Mouse (Mus musculus) limb, embryonic 14.5 days (tissue): ENCODE data around the gene Pacrg. TPM values are rescaled to one million over a fixed set of nuclear protein-coding genes. Genes with fewer than 3 reads are reported as not detected.

Source experiments
- ATAC-seq: fragments of 200-750 bp; cut with Nextera tagmentation; 2 replicates; pipeline ENCODE4 v1.8.0; 2017; ENCODE audit warnings: low read depth, moderate number of reproducible peaks, moderate TSS enrichment; ENCODE audit not compliant: low FRiP score
- DNase-seq: peaks from one replicate; pipeline ENCODE4 v3.0.0-alpha.2; 2015; ENCODE audit warnings: low spot score
- H3K27ac ChIP-seq: fragments of 300-500 bp; sonication (generic); replicated peaks from 2 replicates; pipeline ENCODE4 v1.5.1; 2014; ENCODE audit warnings: low read depth, mild to moderate bottlenecking, low read length, moderate library complexity, mixed read lengths
- H3K27me3 ChIP-seq: fragments of 300-500 bp; sonication (generic); 2 replicates; pipeline ENCODE4 v1.6.1; 2014; ENCODE audit warnings: low read length, mixed read lengths; ENCODE audit not compliant: control insufficient read depth, insufficient read depth
- H3K36me3 ChIP-seq: fragments of 300-500 bp; sonication (generic); 2 replicates; pipeline ENCODE4 v1.6.1; 2014; ENCODE audit warnings: mild to moderate bottlenecking, low read length, moderate library complexity, mixed read lengths; ENCODE audit not compliant: control insufficient read depth, insufficient read depth
- H3K4me1 ChIP-seq: fragments of 300-500 bp; sonication (generic); 2 replicates; pipeline ENCODE4 v1.6.1; 2014; ENCODE audit warnings: antibody characterized with exemption, low read length, mixed read lengths; ENCODE audit not compliant: control insufficient read depth, insufficient read depth
- H3K4me2 ChIP-seq: fragments of 300-500 bp; sonication (generic); replicated peaks from 2 replicates; pipeline ENCODE4 v1.6.1; 2014; ENCODE audit warnings: low read depth, mild to moderate bottlenecking, low read length, moderate library complexity; ENCODE audit not compliant: severe bottlenecking
- H3K4me3 ChIP-seq: fragments of 300-500 bp; sonication (generic); replicated peaks from 2 replicates; pipeline ENCODE4 v1.5.1; 2014; ENCODE audit warnings: low read length
- H3K9ac ChIP-seq: fragments of 300-500 bp; sonication (generic); 2 replicates; pipeline ENCODE4 v1.6.1; 2014; ENCODE audit warnings: mild to moderate bottlenecking, low read depth, low read length, moderate library complexity; ENCODE audit not compliant: severe bottlenecking
- H3K9me3 ChIP-seq: fragments of 300-500 bp; sonication (generic); 2 replicates; pipeline ENCODE4 v1.6.1; 2016; ENCODE audit warnings: low read length; ENCODE audit not compliant: control insufficient read depth
- POLR2A ChIP-seq: fragments of 200-500 bp; IDR thresholded peaks from 2 replicates; pipeline ENCODE4 v1.8.0; 2012; ENCODE audit warnings: inconsistent platforms, mild to moderate bottlenecking, moderate library complexity, borderline replicate concordance; ENCODE audit not compliant: insufficient read depth, insufficient read length; ENCODE audit errors: extremely low read depth
- WGBS: fragments of 180-500 bp; shearing (Covaris S2); extraction: QIAGEN DNeasy Blood & Tissue Kit; methylation state at CpG from one replicate; pipeline ENCODE4 v1.1.7; 2014; 5-methylcytosine and 5-hydroxymethylcytosine counted together
- polyA plus RNA-seq, 2 experiments: library from polyadenylated mRNA; depleted of rRNA in 1 of 2; stranded (reverse) in 1 of 2; unstranded in 1 of 2; fragments of >200 nt; fragmentation: Nextera tagmentation in 1 of 2; extraction: Ambion mirVana in 1 of 2; gene quantifications; 2 replicates each; pipeline versions ENCODE4 v1.2.1 to v1.2.3; 2012 to 2014

The Pacrg gene
- polyA plus RNA-seq, 2 experiments = 0.99 to 1.3 TPM

GRCm38 (mm10) chr17:10473175-10473574 is 366.9 kb downstream of the Pacrg start:
- no peak overlapping the region for H3K4me3 ChIP-seq
- H3K9ac ChIP-seq = no peak overlapping the region
- peaks cover 8% of the 10 kb centered on the region; the same call in 1 of the 2 replicates for H3K4me1 ChIP-seq
- no peak for TF ChIP-seq POLR2A
- no peaks in the 10 kb centered on the region for H3K9me3 ChIP-seq
- no peaks in the 10 kb centered on the region for H3K36me3 ChIP-seq
- H3K4me2 ChIP-seq = no peak overlapping the region
- WGBS = 84% methylated on average over 6 of the region's 6 CpGs
- ATAC-seq = no peak
- DNase-seq = no peak
- H3K27me3 ChIP-seq = no peaks in the 10 kb centered on the region
- H3K27ac ChIP-seq = no peak overlapping the region

DNA sequence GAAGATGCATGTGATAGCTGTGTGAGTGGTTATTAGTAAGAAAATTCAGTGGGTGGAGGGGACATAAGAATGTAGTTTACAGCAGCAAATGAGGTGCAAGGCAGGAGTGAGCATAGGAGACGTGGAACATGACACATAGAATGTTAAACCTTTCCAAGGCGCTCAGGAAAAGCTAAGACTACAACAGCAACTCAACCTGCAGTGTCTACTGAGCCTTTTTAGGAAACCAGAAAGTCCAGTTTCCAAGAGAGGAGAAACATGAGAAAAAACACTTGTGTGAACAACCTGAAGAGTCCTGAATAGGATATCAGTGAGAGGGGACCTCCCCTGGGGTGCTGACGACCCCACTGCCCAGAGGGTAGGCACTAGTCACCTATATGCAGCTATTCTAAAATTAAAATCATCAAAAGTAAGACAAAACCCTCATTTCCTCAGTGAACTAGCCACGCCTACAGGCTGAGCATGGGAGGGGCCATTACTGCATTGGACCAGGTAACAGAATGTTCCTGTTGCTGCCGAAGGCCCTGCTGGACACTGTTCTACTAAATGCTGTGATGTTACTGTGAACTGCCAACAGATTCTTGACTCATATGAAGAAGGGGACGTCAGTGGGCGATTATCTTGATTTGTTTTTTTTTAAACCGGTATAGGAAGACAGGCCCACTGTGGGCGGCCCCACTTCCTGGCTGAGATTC is 370.1 kb downstream of the Pacrg start:
- 78% methylated on average over 9 of the region's 9 CpGs for WGBS
- ATAC-seq (no peak), DNase-seq (no peak)
- Histone ChIP-seq H3K4me1 (peaks cover 4% of the 10 kb centered on the region; the same call in 1 of the 2 replicates), H3K4me2 (no peak overlapping the region), H3K9ac (no peak overlapping the region), H3K9me3 (no peaks in the 10 kb centered on the region), H3K4me3 (no peak overlapping the region), H3K27me3 (no peaks in the 10 kb centered on the region), H3K36me3 (no peaks in the 10 kb centered on the region), H3K27ac (no peak overlapping the region)
- no peak for TF ChIP-seq POLR2A

- 83% methylated on average over 3 of the region's 3 CpGs for WGBS
- Histone ChIP-seq H3K4me3 (no peak overlapping the region), H3K36me3 (no peaks in the 10 kb centered on the region), H3K9me3 (no peaks in the 10 kb centered on the region), H3K27me3 (no peaks in the 10 kb centered on the region), H3K4me1 (peaks cover 4% of the 10 kb centered on the region; the same call in 1 of the 2 replicates), H3K27ac (no peak overlapping the region), H3K9ac (no peak overlapping the region), H3K4me2 (no peak overlapping the region)
- TF ChIP-seq POLR2A = no peak
- DNase-seq (no peak), ATAC-seq (no peak)
Observed at GRCm38 (mm10) chr17:10467102-10467501, 373.0 kb downstream of the Pacrg start.

DNA sequence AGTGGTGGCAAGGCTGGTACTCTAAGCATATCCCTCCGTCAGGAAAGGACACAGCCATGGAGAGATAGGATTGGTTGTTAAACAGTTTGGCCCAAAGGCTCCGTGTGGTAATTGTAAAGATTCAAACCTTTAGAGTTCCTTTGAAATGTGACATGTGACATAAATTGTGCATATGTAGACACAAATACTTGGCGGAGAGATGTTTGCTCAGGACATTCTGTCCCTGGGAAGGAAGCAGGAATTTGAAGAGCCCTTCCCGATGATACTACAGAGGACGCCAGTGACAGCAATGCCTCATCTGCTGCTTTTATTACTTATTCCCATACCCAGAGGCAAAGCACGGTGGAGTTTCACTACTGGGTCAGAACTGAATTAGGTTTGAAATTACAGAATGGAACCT is 374.6 kb downstream of the Pacrg start:
- DNase-seq (no peak), ATAC-seq (no peak)
- Histone ChIP-seq H3K27ac (no peak overlapping the region), H3K9me3 (no peaks in the 10 kb centered on the region), H3K4me1 (peaks cover 4% of the 10 kb centered on the region; the same call in 1 of the 2 replicates), H3K36me3 (no peaks in the 10 kb centered on the region), H3K4me2 (no peak overlapping the region), H3K4me3 (no peak overlapping the region), H3K9ac (no peak overlapping the region), H3K27me3 (no peaks in the 10 kb centered on the region)
- TF ChIP-seq POLR2A = no peak
- WGBS = 75% methylated on average over 6 of the region's 6 CpGs

DNA sequence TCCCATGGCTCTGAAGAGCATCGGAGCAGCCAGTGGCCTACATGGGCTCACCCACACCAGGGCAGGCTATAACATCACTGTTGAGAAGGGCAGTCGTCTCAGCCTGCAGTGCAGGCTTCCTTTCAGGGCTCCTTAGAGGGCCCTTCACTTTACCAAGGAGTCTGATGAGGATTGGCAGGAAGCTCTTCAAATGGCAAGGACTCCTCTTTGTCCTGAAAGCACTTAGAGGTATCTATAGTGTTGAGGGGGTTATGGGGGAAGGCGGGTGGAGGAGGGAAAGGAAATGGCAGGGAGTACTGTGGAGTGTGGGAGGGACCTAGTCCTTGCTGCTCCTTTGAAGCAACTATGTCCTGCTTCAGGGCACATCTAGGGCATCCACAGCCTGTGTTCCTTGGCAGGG is 375.4 kb downstream of the Pacrg start:
- H3K27ac ChIP-seq = no peak overlapping the region
- H3K4me3 ChIP-seq = no peak overlapping the region
- H3K4me1 ChIP-seq = peaks cover 4% of the 10 kb centered on the region; the same call in 1 of the 2 replicates
- no peaks in the 10 kb centered on the region for H3K9me3 ChIP-seq
- H3K27me3 ChIP-seq = no peaks in the 10 kb centered on the region
- TF ChIP-seq POLR2A = no peak
- no peak for ATAC-seq
- no peaks in the 10 kb centered on the region for H3K36me3 ChIP-seq
- DNase-seq = no peak
- H3K9ac ChIP-seq = no peak overlapping the region
- 80% methylated on average over 3 of the region's 3 CpGs for WGBS
- no peak overlapping the region for H3K4me2 ChIP-seq
